Mouse (Mus musculus) forebrain, embryonic 13.5 days (tissue): ENCODE data around the gene Fetub. TPM values are rescaled to one million over a fixed set of nuclear protein-coding genes. Genes with fewer than 3 reads are reported as not detected.

Experiments
- ATAC-seq: fragments of 200-750 bp; cut with Nextera tagmentation; 2 replicates; pipeline ENCODE4 v1.8.0; 2017
- H3K27ac ChIP-seq: fragments of 300-500 bp; sonication (generic); 2 replicates; pipeline ENCODE4 v1.5.1; 2015; ENCODE audit warnings: inconsistent platforms, mild to moderate bottlenecking, moderate library complexity
- H3K27me3 ChIP-seq: fragments of 300-500 bp; sonication (generic); 2 replicates; pipeline ENCODE4 v1.6.1; 2015; ENCODE audit warnings: mild to moderate bottlenecking, inconsistent platforms
- H3K36me3 ChIP-seq: fragments of 300-500 bp; sonication (generic); 2 replicates; pipeline ENCODE4 v1.6.1; 2015; ENCODE audit warnings: mild to moderate bottlenecking, inconsistent platforms; ENCODE audit not compliant: poor library complexity, severe bottlenecking
- H3K4me1 ChIP-seq: fragments of 300-500 bp; sonication (generic); 2 replicates; pipeline ENCODE4 v1.6.1; 2015; ENCODE audit warnings: inconsistent platforms
- H3K4me2 ChIP-seq: fragments of 300-500 bp; sonication (generic); 2 replicates; pipeline ENCODE4 v1.6.1; 2015; ENCODE audit warnings: inconsistent platforms, mild to moderate bottlenecking, moderate library complexity
- H3K4me3 ChIP-seq: fragments of 300-500 bp; sonication (generic); 2 replicates; pipeline ENCODE4 v1.5.1; 2015; ENCODE audit warnings: mild to moderate bottlenecking, inconsistent platforms
- H3K9ac ChIP-seq: fragments of 300-500 bp; sonication (generic); 2 replicates; pipeline ENCODE4 v1.6.1; 2015; ENCODE audit warnings: mild to moderate bottlenecking, inconsistent platforms
- H3K9me3 ChIP-seq: fragments of 300-500 bp; sonication (generic); replicated peaks from 2 replicates; pipeline ENCODE4 v1.6.1; 2016; ENCODE audit warnings: inconsistent platforms
- WGBS: fragments of 180-500 bp; shearing (Covaris S2); methylation state at CpG from one replicate; pipeline ENCODE4 v1.1.7; 2015; 5-methylcytosine and 5-hydroxymethylcytosine counted together
- polyA plus RNA-seq: library from polyadenylated mRNA; unstranded; fragments of >200 nt; fragmentation: Nextera tagmentation; extraction: Ambion mirVana; gene quantifications from 2 replicates; pipeline ENCODE4 v1.2.1, GENCODE M21; 2015

Fetub gene
- polyA plus RNA-seq, 1 experiment from 2014 or later = not detected

- Histone ChIP-seq H3K4me2 (no peak overlapping the region), H3K4me3 (no peak overlapping the region), H3K9me3 (no peaks in the 10 kb centered on the region), H3K27ac (no peak overlapping the region), H3K27me3 (no peaks in the 10 kb centered on the region), H3K36me3 (no peaks in the 10 kb centered on the region), H3K4me1 (no peaks in the 10 kb centered on the region), H3K9ac (no peak overlapping the region)
- 49% methylated on average over 4 of the region's 4 CpGs for WGBS
- ATAC-seq = no peak
Observed at GRCm38 (mm10) chr16:22888835-22889234, 29.3 kb upstream of the Fetub start.

GRCm38 (mm10) chr16:22889716-22890115, 28.4 kb upstream of the Fetub start:
- H3K27me3 ChIP-seq = no peaks in the 10 kb centered on the region
- no peak overlapping the region for H3K27ac ChIP-seq
- 91% methylated on average over 8 of the region's 8 CpGs for WGBS
- no peaks in the 10 kb centered on the region for H3K36me3 ChIP-seq
- H3K4me2 ChIP-seq = no peak overlapping the region
- H3K9me3 ChIP-seq = no peaks in the 10 kb centered on the region
- H3K9ac ChIP-seq = no peak overlapping the region
- no peak overlapping the region for H3K4me3 ChIP-seq
- ATAC-seq = no peak
- H3K4me1 ChIP-seq = no peaks in the 10 kb centered on the region; the same call in 1 of the 2 replicates

DNA sequence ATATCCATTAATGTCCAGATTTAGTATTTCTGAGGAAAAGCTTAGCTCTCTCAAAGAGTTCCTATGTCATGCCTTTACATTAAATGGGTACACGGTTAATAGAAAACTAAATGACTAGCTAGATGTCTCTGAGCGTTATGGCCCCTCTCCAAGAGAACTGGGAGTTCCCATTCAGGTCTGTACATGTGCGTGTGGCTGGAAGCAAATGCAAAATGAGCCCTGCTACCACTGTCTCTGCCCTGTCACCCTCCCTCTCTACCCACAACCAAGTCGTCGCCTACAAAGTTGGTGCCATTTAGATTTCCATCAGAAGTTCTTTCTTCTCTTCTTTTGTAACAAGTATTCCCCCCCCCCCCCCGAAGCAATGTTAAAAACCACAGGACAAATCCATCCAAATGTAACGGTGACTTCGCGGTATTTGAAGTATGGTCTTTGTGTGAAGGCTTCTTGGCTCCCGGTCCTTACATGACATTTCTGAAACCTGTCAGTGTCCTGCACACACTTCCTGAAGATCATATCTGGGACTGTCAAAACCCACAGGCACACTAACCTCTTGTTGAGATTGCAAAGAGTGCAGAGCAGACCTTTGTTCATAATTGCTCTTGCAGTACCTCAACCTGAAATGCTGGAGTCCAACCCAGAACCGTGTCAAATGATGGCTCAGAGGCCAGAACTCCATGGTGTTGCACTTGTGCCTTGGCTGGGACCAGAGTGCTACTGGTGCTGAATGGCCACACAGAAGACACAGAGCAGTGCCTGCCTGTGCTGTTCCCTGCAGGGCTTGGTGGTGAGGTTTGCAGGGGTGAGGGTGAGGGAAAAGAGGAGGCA, 27.2 kb upstream of the Fetub start, which contains the start of gene Ahsg:
Gene Ahsg (plus strand): TSS at position 595 of the 828 bp plus-strand sequence.
- Histone ChIP-seq H3K27me3 (no peaks in the 10 kb centered on the region), H3K4me2 (no peak within 1 kb of the TSS), H3K27ac (no peak within 1 kb of the TSS), H3K4me1 (no peaks in the 10 kb centered on the region; the same call in 1 of the 2 replicates), H3K36me3 (no peaks in the 10 kb centered on the region), H3K9ac (no peak within 1 kb of the TSS), H3K4me3 (no peak within 1 kb of the TSS), H3K9me3 (no peaks in the 10 kb centered on the region)
- 83% methylated on average over 11 of the region's 11 CpGs for WGBS
- no peak for ATAC-seq

- Histone ChIP-seq H3K27me3 (no peaks in the 10 kb centered on the region), H3K27ac (no peak overlapping the region), H3K4me1 (no peaks in the 10 kb centered on the region; the same call in 1 of the 2 replicates), H3K9me3 (no peaks in the 10 kb centered on the region), H3K36me3 (no peaks in the 10 kb centered on the region), H3K4me3 (no peak overlapping the region), H3K9ac (no peak overlapping the region), H3K4me2 (no peak overlapping the region)
- WGBS = 92% methylated on average over 8 of the region's 8 CpGs
- no peak for ATAC-seq
Observed at GRCm38 (mm10) chr16:22891733-22892154, 26.4 kb upstream of the Fetub start.

GRCm38 (mm10) chr16:22894095-22894494, 24.0 kb upstream of the Fetub start:
- no peaks in the 10 kb centered on the region for H3K9me3 ChIP-seq
- no peak overlapping the region for H3K9ac ChIP-seq
- no peaks in the 10 kb centered on the region; the same call in 1 of the 2 replicates for H3K4me1 ChIP-seq
- WGBS = 77% methylated on average over 8 of the region's 8 CpGs
- no peak overlapping the region for H3K27ac ChIP-seq
- no peak overlapping the region for H3K4me2 ChIP-seq
- no peaks in the 10 kb centered on the region for H3K27me3 ChIP-seq
- H3K4me3 ChIP-seq = no peak overlapping the region
- no peaks in the 10 kb centered on the region for H3K36me3 ChIP-seq
- no peak for ATAC-seq

DNA sequence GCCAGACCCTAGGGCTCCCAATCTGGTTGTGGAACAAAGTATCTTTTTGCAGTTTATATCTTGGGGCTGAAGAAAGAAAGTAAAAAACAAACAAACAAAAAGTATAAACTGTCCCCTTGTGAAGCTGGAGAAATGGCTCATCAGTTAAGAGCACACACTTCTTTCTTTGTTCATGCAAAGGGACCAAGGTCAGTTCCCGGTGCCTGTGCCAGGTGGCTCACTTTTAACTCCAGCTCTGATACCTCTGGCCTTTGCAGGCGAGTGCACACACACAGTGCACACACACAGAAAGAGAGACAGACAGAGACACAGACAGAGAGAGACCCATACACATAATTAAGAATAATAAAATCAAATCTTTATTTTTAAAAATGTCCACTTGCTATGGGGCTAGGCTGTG, 21.5 kb upstream of the Fetub start:
- Histone ChIP-seq H3K4me2 (no peak overlapping the region), H3K27me3 (no peaks in the 10 kb centered on the region), H3K4me1 (no peaks in the 10 kb centered on the region; the same call in 1 of the 2 replicates), H3K4me3 (no peak overlapping the region), H3K9ac (no peak overlapping the region), H3K36me3 (no peaks in the 10 kb centered on the region), H3K9me3 (no peaks in the 10 kb centered on the region), H3K27ac (no peak overlapping the region)
- ATAC-seq = no peak
- WGBS = 83% methylated on average over 2 of the region's 2 CpGs

DNA sequence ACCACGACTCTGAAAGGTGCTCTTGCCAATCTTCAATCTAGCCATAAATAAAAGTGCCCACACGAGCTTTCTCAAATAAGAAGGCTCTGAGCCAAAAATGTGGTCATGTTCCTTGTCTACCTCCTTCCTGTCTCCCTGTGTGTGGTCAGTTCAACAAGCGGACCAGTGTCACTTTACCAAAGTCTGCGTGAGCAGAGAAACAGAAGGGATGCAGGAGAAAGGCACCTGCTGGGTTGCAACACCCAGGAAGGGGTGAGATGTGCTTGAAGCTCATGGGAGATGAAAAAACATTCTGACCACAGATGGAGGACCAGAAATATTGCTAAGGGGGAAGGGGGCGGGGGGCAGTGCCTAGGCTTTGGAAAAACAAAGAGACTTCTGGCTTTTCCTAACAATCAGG, 18.8 kb upstream of the Fetub start:
- H3K27ac ChIP-seq = no peak overlapping the region
- no peak overlapping the region for H3K9ac ChIP-seq
- no peaks in the 10 kb centered on the region for H3K4me1 ChIP-seq
- H3K27me3 ChIP-seq = no peaks in the 10 kb centered on the region
- no peaks in the 10 kb centered on the region for H3K9me3 ChIP-seq
- H3K4me3 ChIP-seq = no peak overlapping the region
- no peaks in the 10 kb centered on the region for H3K36me3 ChIP-seq
- WGBS = 52% methylated on average over 5 of the region's 5 CpGs
- no peak overlapping the region for H3K4me2 ChIP-seq
- ATAC-seq = no peak

GRCm38 (mm10) chr16:22899866-22900570, 18.1 kb upstream of the Fetub start:
- Histone ChIP-seq H3K4me1 (no peaks in the 10 kb centered on the region), H3K4me3 (no peak overlapping the region), H3K27me3 (no peaks in the 10 kb centered on the region), H3K9me3 (no peaks in the 10 kb centered on the region), H3K9ac (no peak overlapping the region), H3K4me2 (no peak overlapping the region), H3K36me3 (no peaks in the 10 kb centered on the region), H3K27ac (no peak overlapping the region)
- no peak for ATAC-seq
- WGBS = 84% methylated on average over 10 of the region's 10 CpGs

DNA sequence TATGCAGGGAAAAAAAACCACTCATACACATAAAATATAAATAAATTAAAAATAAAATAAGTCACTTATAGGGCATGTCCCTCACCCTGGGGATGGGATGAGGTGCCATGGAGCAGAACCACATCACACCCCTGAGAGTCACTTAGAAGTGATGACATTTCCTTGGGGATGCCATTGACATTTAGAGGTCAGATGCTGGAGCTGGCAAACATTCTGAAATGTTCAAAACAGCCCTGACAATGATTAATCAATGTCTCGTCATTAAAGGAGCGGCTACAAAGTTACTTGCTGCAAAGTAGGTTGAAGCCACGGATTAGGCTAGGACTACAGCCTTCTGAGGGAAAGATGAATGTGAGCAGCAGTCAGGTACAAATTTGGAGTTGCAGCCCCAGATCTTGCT, 16.8 kb upstream of the Fetub start:
- 94% methylated on average over 3 of the region's 3 CpGs for WGBS
- H3K27me3 ChIP-seq = no peaks in the 10 kb centered on the region

DNA sequence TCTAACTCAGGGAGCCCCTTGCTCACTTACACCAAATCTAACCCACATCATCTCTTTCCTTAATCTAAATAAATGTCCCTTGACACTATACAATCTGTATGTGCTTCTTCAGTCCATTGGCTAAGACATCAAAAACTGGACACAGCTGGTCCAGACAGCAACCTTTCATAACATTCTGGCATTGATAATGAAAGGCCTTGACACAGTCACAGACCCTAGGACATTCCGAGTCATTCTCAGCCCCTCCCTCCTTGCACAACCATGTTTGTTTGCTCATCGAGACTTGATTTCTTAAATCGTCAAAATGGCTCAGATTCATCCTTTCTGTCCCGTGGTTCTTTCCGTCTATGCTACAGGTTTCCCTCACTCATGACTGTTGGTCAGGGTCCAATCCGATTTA, 8.8 kb upstream of the Fetub start:
- no peaks in the 10 kb centered on the region for H3K9me3 ChIP-seq
- no peak overlapping the region for H3K4me3 ChIP-seq
- 88% methylated on average over 6 of the region's 6 CpGs for WGBS
- no peaks in the 10 kb centered on the region for H3K36me3 ChIP-seq
- no peak overlapping the region for H3K27ac ChIP-seq
- no peak overlapping the region for H3K4me2 ChIP-seq
- no peaks in the 10 kb centered on the region for H3K27me3 ChIP-seq
- no peak overlapping the region for H3K9ac ChIP-seq
- H3K4me1 ChIP-seq = no peaks in the 10 kb centered on the region
- ATAC-seq = no peak

More for the DNA sequence above, 16.8 kb upstream of the Fetub start:
- no peak overlapping the region for H3K9ac ChIP-seq
- H3K9me3 ChIP-seq = no peaks in the 10 kb centered on the region
- no peak overlapping the region for H3K4me2 ChIP-seq
- H3K36me3 ChIP-seq = no peaks in the 10 kb centered on the region
- H3K27ac ChIP-seq = no peak overlapping the region
- no peak overlapping the region for H3K4me3 ChIP-seq
- no peak for ATAC-seq
- H3K4me1 ChIP-seq = no peaks in the 10 kb centered on the region

DNA sequence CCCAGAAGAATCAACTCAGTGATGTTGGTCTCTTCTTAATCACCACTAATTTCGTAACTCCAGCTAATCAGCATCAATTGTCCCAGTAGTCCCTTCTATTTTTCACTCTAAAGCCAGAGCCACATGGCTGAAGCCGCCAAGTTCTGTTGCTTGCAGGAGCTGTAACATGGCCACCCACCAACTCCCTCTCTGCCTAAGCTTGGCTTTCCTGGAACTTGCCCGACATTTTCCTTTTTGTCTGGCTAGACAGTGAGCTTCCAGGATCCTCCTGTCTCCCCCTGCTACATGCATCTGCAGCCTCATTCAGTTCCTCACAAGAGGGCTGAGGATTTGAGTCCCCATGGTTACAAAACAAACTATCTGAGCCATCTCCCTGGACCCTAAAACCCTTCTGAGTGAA, 6.1 kb upstream of the Fetub start:
- ATAC-seq = no peak
- H3K4me2 ChIP-seq = no peak overlapping the region
- WGBS = 81% methylated on average over 3 of the region's 3 CpGs
- no peaks in the 10 kb centered on the region for H3K27me3 ChIP-seq
- H3K9me3 ChIP-seq = no peaks in the 10 kb centered on the region
- H3K27ac ChIP-seq = no peak overlapping the region
- no peak overlapping the region for H3K4me3 ChIP-seq
- no peak overlapping the region for H3K9ac ChIP-seq
- H3K36me3 ChIP-seq = no peaks in the 10 kb centered on the region
- no peaks in the 10 kb centered on the region for H3K4me1 ChIP-seq

- Histone ChIP-seq H3K9me3 (no peaks in the 10 kb centered on the region), H3K4me1 (no peaks in the 10 kb centered on the region), H3K4me3 (no peak overlapping the region), H3K27me3 (no peaks in the 10 kb centered on the region), H3K9ac (no peak overlapping the region), H3K4me2 (no peak overlapping the region), H3K36me3 (no peaks in the 10 kb centered on the region), H3K27ac (no peak overlapping the region)
- ATAC-seq = no peak
- WGBS = 83% methylated on average over 6 of the region's 6 CpGs
Observed at GRCm38 (mm10) chr16:22912886-22913285, 5.2 kb upstream of the Fetub start.
